Mouse (Mus musculus) brain, embryonic 14.5 days (tissue): ENCODE measurements at regions not wholly inside any gene's neighbourhood (a gene's known extent, or its start where the extent isn't known, plus 50 kb on each side); places are given as distances from the start of the nearest gene placed in this dataset.

ENCODE experiments used
- CTCF ChIP-seq: fragments of 200-500 bp; IDR thresholded peaks from 2 replicates; pipeline ENCODE4 v1.5.1; 2012; ENCODE audit warnings: inconsistent platforms, mild to moderate bottlenecking, moderate library complexity, borderline replicate concordance; ENCODE audit not compliant: insufficient read depth, insufficient read length; ENCODE audit errors: extremely low read depth
- POLR2A ChIP-seq: fragments of 200-500 bp; IDR thresholded peaks from 2 replicates; pipeline ENCODE4 v1.6.1; 2012; ENCODE audit warnings: mild to moderate bottlenecking, inconsistent platforms, borderline replicate concordance; ENCODE audit not compliant: poor library complexity, insufficient read depth, insufficient read length, severe bottlenecking; ENCODE audit errors: extremely low read depth

- TF ChIP-seq CTCF: no peak
- no peak for TF ChIP-seq POLR2A
Measured at GRCm38 (mm10) chr11:91479236-91479635, 98.1 kb downstream of the Kif2b start.
